Mouse (Mus musculus): ENCODE data around the gene Efcab11.

GRCm38 (mm10) chr12:99686418-99686992, 197.7 kb downstream of the Efcab11 start:
- TF ChIP-seq CTCF (IDR thresholded peaks at IDR 0.05) (no peak), POLR2A (IDR thresholded peaks at IDR 0.05; ENCODE audit: insufficient read depth, low read depth, low read length) (no peak)

Measured in heart, adult 2 months (tissue).